In genomic region chr14:120970637-120971036, GRCm38 (mm10) we compare ENCODE assay signal across 10 mouse cellular contexts. TPM values are rescaled to one million over a fixed set of nuclear protein-coding genes. Genes with fewer than 3 reads are reported as not detected.
DNase-seq lines count a peak whose midpoint lies in the region; ATAC-seq and TF ChIP-seq lines count a peak whose summit lies in the region.
"Had no signal": no experiment of that assay in that cellular context is flagged by ENCODE, and none has a peak within 500 bp of the region (broad histone marks: within the 10 kb centered on the region; RNA-seq: fewer than 3 reads in every experiment).

No protein-coding gene starts in this region.

- no peak overlapping the region for H3K4me2 ChIP-seq in limb, embryonic 14.5 days (replicated peaks; ENCODE audit: low read depth, low read length, severe bottlenecking)
- H3K4me2 ChIP-seq: limb, embryonic 12.5 days; neural tube, embryonic 13.5 days had no signal

- no peak for TF ChIP-seq POLR2A in limb, embryonic 14.5 days (IDR thresholded peaks at IDR 0.05; ENCODE audit: borderline replicate concordance, extremely low read depth, insufficient read depth, insufficient read length)

- H3K4me1 ChIP-seq in limb, embryonic 14.5 days (ENCODE audit: control insufficient read depth, insufficient read depth, low read length): no peaks in the 10 kb centered on the region
- H3K4me1 ChIP-seq: neural tube, embryonic 13.5 days had no signal

- no peak overlapping the region for H3K4me3 ChIP-seq in gastrocnemius, adult 2 months
- no peak overlapping the region for H3K4me3 ChIP-seq in limb, embryonic 14.5 days (replicated peaks; ENCODE audit: low read length)
- H3K4me3 ChIP-seq: limb, embryonic 12.5 days; neural tube, embryonic 13.5 days had no signal

- WGBS in limb, embryonic 14.5 days: 80% methylated on average over 8 of the region's 8 CpGs

- intact Hi-C loops in gastrocnemius, adult 2 months (cut with DNase I): loop anchor here (5.0 kb wide), 1 partner anchor 138 kb away; no protein-coding TSS in a partner anchor

- ATAC-seq in limb, embryonic 14.5 days (ENCODE audit: low FRiP score, low read depth): no peak

- H3K9me3 ChIP-seq in limb, embryonic 14.5 days (ENCODE audit: control insufficient read depth, low read length): no peaks in the 10 kb centered on the region
- H3K9me3 ChIP-seq: neural tube, embryonic 13.5 days had no signal

- no peaks in the 10 kb centered on the region for H3K27me3 ChIP-seq in limb, embryonic 14.5 days (ENCODE audit: control insufficient read depth, insufficient read depth, low read length)
- H3K27me3 ChIP-seq: neural tube, embryonic 13.5 days had no signal

- H3K27ac ChIP-seq in gastrocnemius, adult 2 months: no peak overlapping the region
- H3K27ac ChIP-seq in limb, embryonic 14.5 days (replicated peaks; ENCODE audit: low read depth, low read length): no peak overlapping the region
- H3K27ac ChIP-seq: limb, embryonic 12.5 days; neural tube, embryonic 13.5 days had no signal

- no peaks in the 10 kb centered on the region for H3K36me3 ChIP-seq in limb, embryonic 14.5 days (ENCODE audit: control insufficient read depth, insufficient read depth, low read length)
- H3K36me3 ChIP-seq: limb, embryonic 12.5 days; neural tube, embryonic 13.5 days had no signal

- DNase-seq in gastrocnemius, adult 2 months: peak; percentile 31
- no peak for DNase-seq in gastrocnemius, adult 8-10 months (ENCODE audit: low spot score in 2 of 2)
- DNase-seq in right cerebral cortex, postnatal 14 days: peak; percentile 33
- no peak for DNase-seq in right cerebral cortex, postnatal 10 days (ENCODE audit: low spot score in 2 of 2)
- DNase-seq in limb, embryonic 14.5 days (ENCODE audit: low spot score): peak; percentile 35
- DNase-seq in thymus, postnatal 36 days: peak; percentile 12 to 21
- DNase-seq in cerebellum, adult 8-10 months: no peak
- no peak for DNase-seq in right cerebral cortex, adult 2 months (ENCODE audit: low spot score in 2 of 2)

- TF ChIP-seq CTCF in gastrocnemius, adult 2 months (IDR thresholded peaks at IDR 0.05): peak; percentile 55

- no peak overlapping the region for H3K9ac ChIP-seq in limb, embryonic 14.5 days (ENCODE audit: low read depth, low read length, severe bottlenecking)
- H3K9ac ChIP-seq: limb, embryonic 12.5 days; neural tube, embryonic 13.5 days had no signal

RNA-seq across cellular contexts. Expression of gene Ipo5, which starts 59.6 kb away (rescaled TPM):
- 100 to 1,000 TPM; 111 to 122 TPM for total RNA-seq in gastrocnemius, adult 2 months (2021)
- total RNA-seq in gastrocnemius, adult 8-10 months (2022): 100 to 1,000 TPM; 124 to 128 (median 124) TPM
- 69.1 and 85.0 TPM in 2 replicates for polyA plus RNA-seq in limb, embryonic 14.5 days (2012; rRNA removed)
- polyA plus RNA-seq in limb, embryonic 14.5 days (2014; fragmentation: Nextera tagmentation; extraction: Ambion mirVana): 95.2 and 99.2 TPM in 2 replicates

Comparison
In these comparisons a context has a peak if more than half of its experiments do, and no peak if none do; other contexts are left out.
1. DNase-seq: peak in gastrocnemius, adult 2 months (single experiment), right cerebral cortex, postnatal 14 days (single experiment), limb, embryonic 14.5 days (single experiment) and thymus, postnatal 36 days (2 of 2); none in gastrocnemius, adult 8-10 months (0 of 2), right cerebral cortex, postnatal 10 days (0 of 2), cerebellum, adult 8-10 months (single experiment) and right cerebral cortex, adult 2 months (0 of 2).